Mouse (Mus musculus) heart, postnatal 0 days (tissue): Measurements from ENCODE around the gene Pnpla1.

Source experiments
- CTCF ChIP-seq: IDR thresholded peaks from 2 replicates; pipeline ENCODE4 v1.5.1; 2016; ENCODE audit warnings: antibody characterized with exemption, control low read depth, low read depth
- EP300 ChIP-seq: IDR thresholded peaks from 2 replicates; pipeline ENCODE4 v1.6.1; 2016; ENCODE audit warnings: antibody characterized with exemption, low read depth

DNA sequence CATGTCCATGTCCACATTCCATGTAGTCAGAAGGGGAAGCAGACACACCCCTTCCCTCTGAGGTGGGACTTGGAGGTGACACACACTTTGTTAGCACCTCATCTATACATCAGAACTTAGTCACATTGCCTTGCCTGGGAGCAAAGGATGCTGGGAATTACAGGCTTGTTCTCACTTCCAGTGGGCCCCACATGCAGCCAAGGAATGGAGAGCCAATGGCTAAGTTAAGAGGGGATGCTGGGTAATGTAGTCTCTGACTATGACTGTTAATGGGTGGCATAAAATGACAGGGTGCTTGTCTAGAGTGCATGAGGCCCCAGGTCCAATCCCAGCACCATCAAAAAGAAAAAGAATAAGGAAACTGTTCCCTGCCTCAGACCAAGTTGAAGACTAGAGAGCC lies 8.7 kb downstream of the Pnpla1 start:
- TF ChIP-seq CTCF (no peak), EP300 (no peak)
